Mouse (Mus musculus): ENCODE data around the gene 6430571L13Rik. TPM values are rescaled to one million over a fixed set of nuclear protein-coding genes. Genes with fewer than 3 reads are reported as not detected.

The 6430571L13Rik gene
- polyA plus RNA-seq, 1 experiment from 2014 or later: 1.1 TPM

DNA sequence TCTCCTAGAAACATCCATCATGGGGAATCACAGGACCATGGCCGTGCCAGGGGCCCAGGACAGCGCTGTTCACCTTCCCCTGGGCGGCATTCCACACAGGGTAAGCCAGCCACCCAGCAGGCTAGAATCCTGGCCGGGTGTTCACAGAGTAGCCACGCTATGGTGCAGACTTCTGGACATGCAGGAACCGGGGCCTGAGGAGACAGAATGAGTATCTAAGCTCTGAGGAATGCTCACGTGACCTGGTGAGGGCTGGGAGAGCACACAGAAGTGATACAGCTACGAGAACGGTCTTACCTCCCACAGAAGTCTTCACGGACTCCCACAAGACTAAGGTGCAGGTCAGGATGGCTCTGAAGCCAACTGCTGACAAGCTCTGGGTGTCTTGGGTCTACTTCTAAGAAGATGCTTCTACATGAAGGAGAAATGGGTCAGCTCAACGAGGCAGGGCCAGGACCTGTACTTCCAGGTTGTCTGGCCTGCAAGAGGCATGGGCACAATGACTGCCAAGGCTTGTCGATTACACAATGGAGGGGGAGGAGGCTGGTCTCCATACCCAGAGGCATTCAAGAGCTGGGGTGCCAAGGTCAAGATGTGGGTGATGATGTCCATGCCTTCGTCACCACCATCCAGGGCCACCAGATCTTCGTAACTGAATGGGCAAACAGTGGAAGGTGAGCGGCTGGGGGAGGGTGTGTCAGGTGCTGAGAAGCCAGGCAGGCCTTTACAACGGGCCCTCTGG is 12.4 kb upstream of the 6430571L13Rik start:
- Histone ChIP-seq H3K4me2 (no peak overlapping the region), H3K9ac (no peak overlapping the region), H3K9me3 (replicated peaks) (no peaks in the 10 kb centered on the region), H3K27me3 (no peaks in the 10 kb centered on the region), H3K4me3 (no peak overlapping the region), H3K4me1 (replicated peaks) (peaks cover 31% of the 10 kb centered on the region), H3K27ac (no peak overlapping the region), H3K36me3 (no peaks in the 10 kb centered on the region)
- ATAC-seq (replicated peaks; ENCODE audit: insufficient number of reproducible peaks, insufficient read depth, low FRiP score, low read depth): no peak
- 75% methylated on average over 16 of the region's 16 CpGs for WGBS

DNA sequence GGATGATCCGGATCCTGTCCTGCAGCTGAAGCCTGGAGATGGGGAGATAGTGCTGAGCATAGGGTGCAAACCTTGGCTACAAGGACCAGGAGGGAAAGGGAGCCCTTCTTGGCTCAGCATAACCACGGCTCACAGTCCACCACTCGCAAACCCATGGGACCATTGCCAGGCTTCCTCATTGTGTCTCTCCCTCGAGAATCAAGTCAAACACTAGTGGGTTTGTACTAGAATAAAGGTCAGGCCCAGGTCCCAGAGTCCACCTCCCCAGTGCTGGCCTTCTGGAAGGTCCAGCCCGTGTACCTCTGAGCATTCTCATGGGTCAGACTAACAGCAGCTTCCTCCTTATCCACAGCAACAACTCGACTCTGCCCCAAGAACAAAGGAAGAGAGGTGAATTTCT is 9.6 kb upstream of the 6430571L13Rik start:
- 69% methylated on average over 6 of the region's 6 CpGs for WGBS
- H3K9me3 ChIP-seq (replicated peaks): no peaks in the 10 kb centered on the region
- no peak overlapping the region for H3K4me2 ChIP-seq
- no peak overlapping the region for H3K9ac ChIP-seq
- H3K4me1 ChIP-seq (replicated peaks): peaks cover 7% of the 10 kb centered on the region
- H3K36me3 ChIP-seq: 0 out of 2 replicates have a peak, but pooled peaks cover 3% of the 10 kb centered on the region
- no peak overlapping the region for H3K4me3 ChIP-seq
- H3K27me3 ChIP-seq: no peaks in the 10 kb centered on the region
- H3K27ac ChIP-seq: no peak overlapping the region
- no peak for ATAC-seq (replicated peaks; ENCODE audit: insufficient number of reproducible peaks, insufficient read depth, low FRiP score, low read depth)

DNA sequence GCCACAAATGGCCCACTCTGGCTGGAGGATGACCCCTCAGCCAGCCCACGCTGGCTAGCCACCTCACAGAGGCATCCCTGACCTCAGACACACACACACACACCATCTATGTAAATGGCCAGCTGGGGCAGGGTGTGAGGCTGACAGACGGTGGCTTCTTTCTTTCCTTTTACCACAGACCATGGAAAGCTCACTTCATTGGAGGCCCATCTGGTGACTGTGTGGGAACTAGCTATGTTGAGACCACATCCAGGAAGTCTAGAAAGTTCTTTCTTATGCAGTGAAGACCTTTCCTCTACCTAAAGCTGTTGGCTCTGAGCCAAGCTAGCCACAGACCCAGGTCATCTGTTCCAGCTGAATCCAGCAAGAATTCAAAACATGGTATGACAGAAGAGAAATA is 6.7 kb upstream of the 6430571L13Rik start:
- 54% methylated on average over 2 of the region's 2 CpGs for WGBS
- H3K9ac ChIP-seq: no peak overlapping the region
- no peak overlapping the region for H3K27ac ChIP-seq

DNA sequence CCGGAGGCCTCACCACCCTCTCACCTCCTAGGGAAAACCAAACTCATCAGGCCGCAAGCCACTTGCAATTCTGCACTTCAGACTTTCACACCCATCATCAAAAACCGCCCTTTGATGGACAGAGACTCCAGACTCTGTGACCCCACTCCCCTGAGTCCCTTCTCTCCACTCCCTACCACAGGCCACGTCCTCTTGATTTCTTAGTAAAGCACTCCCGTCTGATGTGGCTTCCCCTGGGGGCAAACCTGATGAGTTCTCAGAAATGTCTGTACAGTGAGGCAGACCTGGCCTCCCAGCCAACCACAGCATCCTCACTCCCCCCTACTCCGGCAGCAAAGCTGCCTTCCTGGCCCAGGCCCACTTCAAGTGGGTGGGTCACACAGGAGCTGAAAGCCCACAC is 6.0 kb upstream of the 6430571L13Rik start:
- no peak for ATAC-seq (replicated peaks; ENCODE audit: insufficient number of reproducible peaks, insufficient read depth, low FRiP score, low read depth)

More for the DNA sequence above, 6.7 kb upstream of the 6430571L13Rik start:
- no peak for ATAC-seq (replicated peaks; ENCODE audit: insufficient number of reproducible peaks, insufficient read depth, low FRiP score, low read depth)
- no peak overlapping the region for H3K4me2 ChIP-seq
- no peak overlapping the region for H3K4me3 ChIP-seq
- peaks cover 21% of the 10 kb centered on the region for H3K4me1 ChIP-seq (replicated peaks)
- H3K36me3 ChIP-seq: 0 out of 2 replicates have a peak, but pooled peaks cover 3% of the 10 kb centered on the region
- H3K9me3 ChIP-seq (replicated peaks): no peaks in the 10 kb centered on the region
- no peaks in the 10 kb centered on the region for H3K27me3 ChIP-seq

DNA sequence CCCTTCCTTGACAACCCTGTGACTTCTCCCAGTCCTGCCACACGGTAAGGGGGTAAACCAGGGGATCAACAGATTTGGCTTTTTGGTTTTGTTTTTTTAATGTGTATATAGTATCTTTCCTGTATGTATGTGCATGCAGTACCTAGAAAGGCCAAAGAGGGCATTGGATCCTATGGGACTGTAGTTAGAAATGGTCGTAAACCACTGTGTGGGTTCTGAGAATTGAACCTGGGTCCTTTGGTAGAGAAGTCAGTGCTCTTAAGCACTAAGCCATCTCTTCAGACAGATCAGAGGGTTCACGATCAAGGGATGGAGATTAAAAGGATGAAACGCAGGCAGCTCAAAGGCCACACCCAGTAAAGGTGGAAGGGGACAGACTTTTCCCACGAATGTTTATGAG is 5.4 kb upstream of the 6430571L13Rik start:
- no peak overlapping the region for H3K9ac ChIP-seq
- H3K36me3 ChIP-seq: 0 out of 2 replicates have a peak, but pooled peaks cover 3% of the 10 kb centered on the region
- H3K4me3 ChIP-seq: no peak overlapping the region
- no peak for ATAC-seq (replicated peaks; ENCODE audit: insufficient number of reproducible peaks, insufficient read depth, low FRiP score, low read depth)
- H3K27ac ChIP-seq: no peak overlapping the region
- H3K4me1 ChIP-seq (replicated peaks): peaks cover 24% of the 10 kb centered on the region
- 87% methylated on average over 5 of the region's 5 CpGs for WGBS
- H3K27me3 ChIP-seq: no peaks in the 10 kb centered on the region
- no peaks in the 10 kb centered on the region for H3K9me3 ChIP-seq (replicated peaks)
- no peak overlapping the region for H3K4me2 ChIP-seq

More for the DNA sequence above, 6.0 kb upstream of the 6430571L13Rik start:
- Histone ChIP-seq H3K4me2 (no peak overlapping the region), H3K4me3 (no peak overlapping the region), H3K9ac (no peak overlapping the region), H3K36me3 (0 out of 2 replicates have a peak, but pooled peaks cover 3% of the 10 kb centered on the region), H3K9me3 (replicated peaks) (no peaks in the 10 kb centered on the region), H3K4me1 (replicated peaks) (peaks cover 24% of the 10 kb centered on the region), H3K27ac (no peak overlapping the region), H3K27me3 (no peaks in the 10 kb centered on the region)
- WGBS: 86% methylated on average over 6 of the region's 6 CpGs

DNA sequence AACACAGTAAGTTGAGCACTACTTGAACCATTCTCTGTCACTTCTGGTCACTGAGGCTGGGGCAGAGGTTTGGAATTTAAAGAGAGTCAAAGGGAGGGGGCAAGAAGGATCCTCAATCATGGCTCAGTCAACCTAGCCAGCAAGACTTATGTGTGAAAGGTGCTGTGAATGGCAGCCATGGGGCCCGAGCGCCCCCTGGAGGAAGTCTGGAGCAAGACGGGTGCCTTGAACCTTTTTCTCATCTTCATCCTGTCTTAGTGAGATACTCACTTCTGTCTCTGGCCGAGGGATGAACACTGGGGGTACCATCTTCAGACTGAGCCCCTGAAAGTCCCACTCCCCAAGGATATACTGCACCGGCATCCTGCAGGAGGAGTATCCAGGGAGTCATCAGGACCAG is 4.5 kb upstream of the 6430571L13Rik start:
- no peaks in the 10 kb centered on the region for H3K9me3 ChIP-seq (replicated peaks)
- 0 out of 2 replicates have a peak, but pooled peaks cover 3% of the 10 kb centered on the region for H3K36me3 ChIP-seq
- no peak overlapping the region for H3K27ac ChIP-seq
- no peaks in the 10 kb centered on the region for H3K27me3 ChIP-seq
- ATAC-seq (replicated peaks; ENCODE audit: insufficient number of reproducible peaks, insufficient read depth, low FRiP score, low read depth): no peak
- H3K4me2 ChIP-seq: no peak overlapping the region
- no peak overlapping the region for H3K9ac ChIP-seq
- 9% methylated on average over 5 of the region's 5 CpGs for WGBS
- H3K4me1 ChIP-seq (replicated peaks): peaks cover 29% of the 10 kb centered on the region
- no peak overlapping the region for H3K4me3 ChIP-seq

DNA sequence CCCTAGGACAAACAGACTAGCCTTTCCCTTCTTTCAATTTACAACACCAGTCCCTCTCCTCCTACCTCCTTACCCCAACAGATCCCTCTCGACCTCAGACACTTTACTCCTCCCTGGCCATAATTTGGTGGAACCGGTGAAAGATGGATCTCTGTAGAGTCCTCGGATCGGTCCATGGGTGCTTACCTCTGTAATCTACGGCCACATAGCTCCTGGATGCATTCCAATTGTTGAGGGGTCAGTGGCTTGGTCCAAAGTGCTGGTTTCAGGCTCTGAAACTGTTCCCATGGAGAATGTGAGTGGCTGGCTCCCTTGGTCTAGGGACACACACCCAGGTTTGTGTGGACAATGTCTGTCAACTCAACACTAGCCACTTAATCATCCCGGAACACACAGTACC is 4.0 kb upstream of the 6430571L13Rik start:
- H3K27me3 ChIP-seq: no peaks in the 10 kb centered on the region
- peaks cover 34% of the 10 kb centered on the region for H3K4me1 ChIP-seq (replicated peaks)
- no peak overlapping the region for H3K4me3 ChIP-seq
- H3K9me3 ChIP-seq (replicated peaks): no peaks in the 10 kb centered on the region
- 0 out of 2 replicates have a peak, but pooled peaks cover 3% of the 10 kb centered on the region for H3K36me3 ChIP-seq
- no peak for ATAC-seq (replicated peaks; ENCODE audit: insufficient number of reproducible peaks, insufficient read depth, low FRiP score, low read depth)
- H3K4me2 ChIP-seq: no peak overlapping the region
- no peak overlapping the region for H3K27ac ChIP-seq
- WGBS: 78% methylated on average over 6 of the region's 6 CpGs
- H3K9ac ChIP-seq: no peak overlapping the region

DNA sequence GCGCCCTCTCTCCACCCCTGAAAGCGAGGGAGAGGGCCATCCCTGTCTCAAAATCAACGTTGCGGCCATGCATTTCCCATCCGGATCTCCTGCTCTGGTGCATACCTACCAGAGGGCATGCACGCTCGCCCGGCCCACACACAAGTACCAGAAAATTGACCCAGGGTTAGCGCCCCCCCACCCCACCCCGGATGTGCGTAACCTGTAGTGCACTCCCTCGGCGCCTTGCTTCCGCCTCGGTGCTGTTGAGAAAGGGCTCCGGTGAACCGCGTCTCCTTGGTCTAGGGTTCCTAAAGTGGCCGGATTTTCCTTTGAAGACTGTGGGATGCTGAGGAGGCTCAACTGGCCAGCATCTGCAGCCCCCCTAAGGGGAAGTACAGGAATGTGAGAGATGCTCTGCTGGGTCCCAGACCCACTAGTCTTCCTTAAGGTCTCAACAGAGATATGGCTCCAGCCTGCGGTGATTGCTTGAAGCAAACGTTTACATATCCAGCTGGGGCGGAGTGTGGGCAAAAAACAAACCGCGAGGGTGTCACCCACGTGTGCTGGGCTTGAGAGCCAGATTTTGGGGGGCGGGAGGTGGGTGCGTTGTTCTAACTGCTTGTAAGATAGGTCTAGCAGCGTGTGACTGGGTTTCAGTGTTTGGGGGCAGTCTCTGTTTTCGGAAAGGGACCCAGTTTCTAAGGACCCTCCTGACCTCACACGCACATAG is 2.1 kb upstream of the 6430571L13Rik start, which contains the start of gene Hemk1:
Hemk1 (minus strand) TSS at position 179 of the 712 bp plus-strand sequence.
- Histone ChIP-seq H3K9me3 (replicated peaks) (no peaks in the 10 kb centered on the region), H3K27ac (peak within 1 kb of the TSS; percentile 43), H3K27me3 (peaks cover 6% of the 10 kb centered on the region; the same call in 1 of the 2 replicates), H3K4me3 (peak within 1 kb of the TSS; percentile 61), H3K4me2 (peak within 1 kb of the TSS; percentile 93), H3K36me3 (0 out of 2 replicates have a peak, but pooled peaks cover 3% of the 10 kb centered on the region), H3K4me1 (replicated peaks) (peaks cover 34% of the 10 kb centered on the region), H3K9ac (peak within 1 kb of the TSS; percentile 61)
- ATAC-seq (replicated peaks; ENCODE audit: insufficient number of reproducible peaks, insufficient read depth, low FRiP score, low read depth): peak; percentile 65
- 5% methylated on average over 30 of the region's 30 CpGs for WGBS

DNA sequence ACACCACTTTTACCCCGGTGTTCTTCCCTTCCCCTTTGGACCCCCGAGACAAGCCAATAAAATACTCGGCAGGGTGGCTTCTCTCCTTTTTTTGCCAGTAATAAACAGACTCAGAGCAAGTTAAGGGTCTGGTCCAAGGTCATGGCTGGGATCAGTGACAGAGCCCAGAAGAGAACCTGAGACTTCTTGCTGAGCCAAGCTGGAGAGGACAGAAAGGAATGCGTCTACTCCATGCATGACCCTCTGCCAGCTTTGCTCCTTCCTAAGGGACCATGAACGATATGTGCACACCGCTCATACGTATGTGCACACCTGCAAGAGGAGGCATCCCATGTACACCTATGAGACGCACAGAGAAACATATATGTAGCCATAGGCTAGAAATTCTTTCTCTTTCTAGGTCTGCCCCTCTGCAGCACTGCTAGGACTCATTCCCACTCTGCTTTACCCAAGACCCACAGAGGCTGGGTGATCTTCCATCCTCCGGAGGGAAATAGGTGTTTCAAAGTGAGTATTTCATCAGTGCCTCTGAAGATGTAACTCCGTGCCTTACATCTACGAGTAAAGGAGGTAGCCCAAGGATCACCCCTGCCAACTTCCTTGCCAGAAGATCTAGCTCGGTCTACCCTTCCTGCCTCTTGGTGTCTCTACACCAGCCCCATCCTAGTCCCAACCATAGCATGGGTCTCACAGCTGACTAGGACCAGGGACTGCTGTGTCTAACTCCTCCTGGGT is 676 bp downstream of the 6430571L13Rik start:
- no peak overlapping the region for H3K27ac ChIP-seq
- peak overlapping the region; percentile 94 for H3K4me2 ChIP-seq
- no peaks in the 10 kb centered on the region for H3K36me3 ChIP-seq
- 47% methylated on average over 12 of the region's 12 CpGs for WGBS
- peak overlapping the region; percentile 66 for H3K9ac ChIP-seq
- peaks cover 6% of the 10 kb centered on the region for H3K27me3 ChIP-seq
- peaks cover 28% of the 10 kb centered on the region for H3K4me1 ChIP-seq (replicated peaks)
- H3K9me3 ChIP-seq (replicated peaks): no peaks in the 10 kb centered on the region
- ATAC-seq (replicated peaks; ENCODE audit: insufficient number of reproducible peaks, insufficient read depth, low FRiP score, low read depth): no peak
- peak overlapping the region; percentile 78 for H3K4me3 ChIP-seq

DNA sequence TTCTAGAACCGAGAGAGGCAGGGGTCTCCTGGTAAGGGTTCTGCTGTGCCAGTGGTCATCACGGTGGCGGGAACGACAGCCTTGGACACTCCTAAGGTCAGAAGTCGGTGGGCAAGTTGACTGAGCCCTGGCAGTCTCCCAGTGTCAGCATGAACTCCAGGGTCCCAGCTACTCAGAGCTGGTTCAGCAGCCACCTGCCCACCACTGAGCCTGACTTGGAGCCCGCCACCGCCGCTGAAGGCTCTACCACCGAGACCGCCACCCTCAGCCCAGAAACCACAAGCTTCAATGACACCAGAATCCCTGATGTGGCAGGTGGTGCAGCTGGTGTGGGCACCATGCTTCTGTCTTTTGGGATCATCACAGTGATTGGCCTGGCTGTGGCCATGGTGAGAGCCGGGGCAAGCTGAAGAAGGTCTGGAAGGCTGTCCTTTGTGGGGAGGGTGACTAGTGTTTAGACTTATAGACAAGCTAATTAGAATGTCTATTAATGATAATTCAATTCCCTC is 1.9 kb downstream of the 6430571L13Rik start:
- Histone ChIP-seq H3K9ac (no peak overlapping the region), H3K4me2 (no peak overlapping the region), H3K36me3 (no peaks in the 10 kb centered on the region), H3K4me1 (replicated peaks) (peaks cover 24% of the 10 kb centered on the region), H3K27ac (no peak overlapping the region), H3K27me3 (peaks cover 6% of the 10 kb centered on the region), H3K9me3 (replicated peaks) (no peaks in the 10 kb centered on the region), H3K4me3 (no peak overlapping the region)
- no peak for ATAC-seq (replicated peaks; ENCODE audit: insufficient number of reproducible peaks, insufficient read depth, low FRiP score, low read depth)
- WGBS: 82% methylated on average over 11 of the region's 11 CpGs
